In genomic region chr3:89305551-89306325, GRCm38 (mm10) we compare ENCODE assay signal across 14 mouse cellular contexts. TPM values are rescaled to one million over a fixed set of nuclear protein-coding genes. Genes with fewer than 3 reads are reported as not detected.
A peak's percentile ranks its signal among the peaks of the same experiment; 100 is the strongest.
DNase-seq lines count a peak whose midpoint lies in the region; ATAC-seq and TF ChIP-seq lines count a peak whose summit lies in the region.
"Had no signal": no experiment of that assay in that cellular context is flagged by ENCODE, and none has a peak within 500 bp of the region (broad histone marks: within the 10 kb centered on the region; RNA-seq: fewer than 3 reads in every experiment).

No protein-coding gene starts in this region.

- no peaks in the 10 kb centered on the region for H3K36me3 ChIP-seq in neural tube, embryonic 11.5 days (ENCODE audit: control insufficient read depth, insufficient read depth, low read length)
- H3K36me3 ChIP-seq in neural tube, embryonic 15.5 days = no peaks in the 10 kb centered on the region
- no peaks in the 10 kb centered on the region for H3K36me3 ChIP-seq in kidney, postnatal 0 days (ENCODE audit: insufficient read depth, low read length)
- no peaks in the 10 kb centered on the region for H3K36me3 ChIP-seq in small intestine, adult 2 months (ENCODE audit: control insufficient read depth, insufficient read depth, low read length)
- H3K36me3 ChIP-seq: heart, embryonic 10.5 days; midbrain, embryonic 15.5 days; stomach, embryonic 15.5 days had no signal

- no peaks in the 10 kb centered on the region for H3K27me3 ChIP-seq in neural tube, embryonic 11.5 days (ENCODE audit: control insufficient read depth, insufficient read depth, low read length)
- H3K27me3 ChIP-seq in neural tube, embryonic 15.5 days (replicated peaks) = no peaks in the 10 kb centered on the region
- H3K27me3 ChIP-seq in kidney, postnatal 0 days (ENCODE audit: insufficient read depth, low read length) = no peaks in the 10 kb centered on the region
- no peaks in the 10 kb centered on the region for H3K27me3 ChIP-seq in small intestine, adult 2 months (ENCODE audit: control insufficient read depth, insufficient read depth, low read length)
- H3K27me3 ChIP-seq: midbrain, embryonic 15.5 days; stomach, embryonic 15.5 days had no signal

- TF ChIP-seq CTCF in kidney, postnatal 0 days (IDR thresholded peaks at IDR 0.05; ENCODE audit: low read depth) = no peak
- TF ChIP-seq CTCF in small intestine, adult 2 months (IDR thresholded peaks at IDR 0.05; ENCODE audit: extremely low read depth, insufficient read length, insufficient replicate concordance, low read depth, low read length) = no peak

- H3K9ac ChIP-seq in neural tube, embryonic 11.5 days (ENCODE audit: low read length) = no peak overlapping the region
- no peak overlapping the region for H3K9ac ChIP-seq in neural tube, embryonic 15.5 days (replicated peaks)
- no peak overlapping the region for H3K9ac ChIP-seq in kidney, postnatal 0 days (ENCODE audit: low read depth, low read length)
- H3K9ac ChIP-seq: midbrain, embryonic 15.5 days; stomach, embryonic 15.5 days had no signal

- 46% methylated on average over 8 of the region's 8 CpGs for WGBS in neural tube, embryonic 11.5 days
- WGBS in neural tube, embryonic 15.5 days = 66% methylated on average over 8 of the region's 8 CpGs
- 48% methylated on average over 8 of the region's 8 CpGs for WGBS in kidney, postnatal 0 days
- WGBS in small intestine, adult 2 months = 42% methylated on average over 8 of the region's 8 CpGs

- no peak for ATAC-seq in neural tube, embryonic 11.5 days (ENCODE audit: insufficient read depth, low FRiP score, low TSS enrichment)
- ATAC-seq in neural tube, embryonic 15.5 days (ENCODE audit: low FRiP score) = no peak
- ATAC-seq in kidney, postnatal 0 days (replicated peaks; ENCODE audit: low FRiP score, low read depth) = no peak
- ATAC-seq: midbrain, embryonic 15.5 days had no signal

- H3K4me2 ChIP-seq in neural tube, embryonic 11.5 days (ENCODE audit: low read depth) = no peak overlapping the region
- H3K4me2 ChIP-seq in neural tube, embryonic 15.5 days = no peak overlapping the region
- no peak overlapping the region for H3K4me2 ChIP-seq in kidney, postnatal 0 days (ENCODE audit: low read length)
- H3K4me2 ChIP-seq: midbrain, embryonic 15.5 days; stomach, embryonic 15.5 days had no signal

- H3K4me3 ChIP-seq in neural tube, embryonic 11.5 days (ENCODE audit: low read depth, low read length) = 0 out of 2 replicates have a peak overlapping the region, but pooled peaks have one; percentile 9
- H3K4me3 ChIP-seq in neural tube, embryonic 15.5 days (replicated peaks) = no peak overlapping the region
- no peak overlapping the region for H3K4me3 ChIP-seq in kidney, postnatal 0 days (replicated peaks; ENCODE audit: low read depth, low read length)
- H3K4me3 ChIP-seq in small intestine, adult 2 months (ENCODE audit: low read depth, low read length) = no peak overlapping the region
- H3K4me3 ChIP-seq: gastrocnemius, adult 2 months; heart, embryonic 10.5 days; layer of hippocampus, adult 2 months; midbrain, embryonic 15.5 days; stomach, embryonic 15.5 days had no signal

- H3K9me3 ChIP-seq in neural tube, embryonic 11.5 days (ENCODE audit: control insufficient read depth, low read length) = no peaks in the 10 kb centered on the region
- no peaks in the 10 kb centered on the region for H3K9me3 ChIP-seq in neural tube, embryonic 15.5 days (replicated peaks)
- H3K9me3 ChIP-seq in kidney, postnatal 0 days (replicated peaks; ENCODE audit: low read length) = no peaks in the 10 kb centered on the region
- H3K9me3 ChIP-seq: heart, embryonic 10.5 days; midbrain, embryonic 15.5 days; stomach, embryonic 15.5 days had no signal

- DNase-seq in kidney, adult 11 months = peak; percentile 67
- DNase-seq in kidney, postnatal 10 days = no peak
- no peak for DNase-seq in neural tube, embryonic 11.5 days (ENCODE audit: low spot score)
- DNase-seq in kidney, postnatal 0 days (ENCODE audit: low spot score) = no peak
- DNase-seq in frontal cortex, postnatal 36 days (ENCODE audit: low spot score in 2 of 2) = no peak
- no peak for DNase-seq in right cerebral cortex, adult 2 months (ENCODE audit: low spot score in 2 of 2)
- DNase-seq: gastrocnemius, adult 2 months; right cerebral cortex, postnatal 25 days had no signal

- no peak for TF ChIP-seq POLR2A in small intestine, adult 2 months (IDR thresholded peaks at IDR 0.05; ENCODE audit: low read depth, low read length)

- H3K27ac ChIP-seq in neural tube, embryonic 11.5 days (ENCODE audit: low read depth, low read length) = no peak overlapping the region
- no peak overlapping the region for H3K27ac ChIP-seq in neural tube, embryonic 15.5 days (replicated peaks)
- peak overlapping the region; percentile 55 for H3K27ac ChIP-seq in kidney, postnatal 0 days
- peak overlapping the region; percentile 72 for H3K27ac ChIP-seq in small intestine, adult 2 months (ENCODE audit: insufficient read depth, low read depth, low read length)
- H3K27ac ChIP-seq: gastrocnemius, adult 2 months; heart, embryonic 10.5 days; layer of hippocampus, adult 2 months; midbrain, embryonic 15.5 days; stomach, embryonic 15.5 days had no signal

- no peaks in the 10 kb centered on the region for H3K4me1 ChIP-seq in neural tube, embryonic 11.5 days (ENCODE audit: control insufficient read depth, insufficient read depth, low read length)
- H3K4me1 ChIP-seq in neural tube, embryonic 15.5 days = peaks cover 3% of the 10 kb centered on the region; the same call in 1 of the 2 replicates
- peaks cover 3% of the 10 kb centered on the region; the same call in 1 of the 2 replicates for H3K4me1 ChIP-seq in kidney, postnatal 0 days (replicated peaks; ENCODE audit: insufficient read depth, low read length)
- peaks cover 29% of the 10 kb centered on the region for H3K4me1 ChIP-seq in small intestine, adult 2 months (ENCODE audit: control insufficient read depth, insufficient read depth, insufficient read length, low read length)

RNA-seq across cellular contexts. Expression of gene Efna3, which starts 17.0 kb away (rescaled TPM):
- 32.7 and 36.5 TPM in 2 replicates for polyA plus RNA-seq in neural tube, embryonic 11.5 days (2014; fragmentation: Nextera tagmentation; extraction: Ambion mirVana)
- 95.8 and 107 TPM in 2 replicates for polyA plus RNA-seq in neural tube, embryonic 15.5 days (2015; fragmentation: Nextera tagmentation; extraction: Ambion mirVana)
- 4.2 and 6.1 TPM in 2 replicates for polyA plus RNA-seq in kidney, postnatal 0 days (2015; fragmentation: Nextera tagmentation; extraction: Ambion mirVana)
- 3.9 and 7.0 TPM in 2 replicates for polyA plus RNA-seq in small intestine, adult 2 months (2012; rRNA removed)

RNA-seq across cellular contexts. Expression of gene Efna1, which starts 24.8 kb away (rescaled TPM):
- polyA plus RNA-seq in neural tube, embryonic 11.5 days (2014; fragmentation: Nextera tagmentation; extraction: Ambion mirVana) = 13.7 and 15.9 TPM in 2 replicates
- polyA plus RNA-seq in neural tube, embryonic 15.5 days (2015; fragmentation: Nextera tagmentation; extraction: Ambion mirVana) = 9.7 and 16.5 TPM in 2 replicates
- 79.5 and 83.5 TPM in 2 replicates for polyA plus RNA-seq in kidney, postnatal 0 days (2015; fragmentation: Nextera tagmentation; extraction: Ambion mirVana)
- polyA plus RNA-seq in small intestine, adult 2 months (2012; rRNA removed) = 46.1 and 122 TPM in 2 replicates

RNA-seq across cellular contexts. Expression of gene Efna4, which starts 32.1 kb away (rescaled TPM):
- polyA plus RNA-seq in neural tube, embryonic 11.5 days (2014; fragmentation: Nextera tagmentation; extraction: Ambion mirVana) = 20.5 and 21.6 TPM in 2 replicates
- polyA plus RNA-seq in neural tube, embryonic 15.5 days (2015; fragmentation: Nextera tagmentation; extraction: Ambion mirVana) = 3.0 and 5.9 TPM in 2 replicates
- 24.4 and 25.4 TPM in 2 replicates for polyA plus RNA-seq in kidney, postnatal 0 days (2015; fragmentation: Nextera tagmentation; extraction: Ambion mirVana)
- 11.6 and 20.0 TPM in 2 replicates for polyA plus RNA-seq in small intestine, adult 2 months (2012; rRNA removed)

RNA-seq across cellular contexts. Expression of gene Slc50a1, which starts 35.4 kb away (rescaled TPM):
- polyA plus RNA-seq in neural tube, embryonic 11.5 days (2014; fragmentation: Nextera tagmentation; extraction: Ambion mirVana) = 33.8 and 37.6 TPM in 2 replicates
- polyA plus RNA-seq in neural tube, embryonic 15.5 days (2015; fragmentation: Nextera tagmentation; extraction: Ambion mirVana) = 40.9 and 49.3 TPM in 2 replicates
- polyA plus RNA-seq in kidney, postnatal 0 days (2015; fragmentation: Nextera tagmentation; extraction: Ambion mirVana) = 75.8 and 82.2 TPM in 2 replicates
- 81.6 and 97.3 TPM in 2 replicates for polyA plus RNA-seq in small intestine, adult 2 months (2012; rRNA removed)

RNA-seq across cellular contexts. Expression of gene Adam15, which starts 44.1 kb away (rescaled TPM):
- 16.3 and 18.3 TPM in 2 replicates for polyA plus RNA-seq in neural tube, embryonic 11.5 days (2014; fragmentation: Nextera tagmentation; extraction: Ambion mirVana)
- 69.9 and 71.9 TPM in 2 replicates for polyA plus RNA-seq in neural tube, embryonic 15.5 days (2015; fragmentation: Nextera tagmentation; extraction: Ambion mirVana)
- polyA plus RNA-seq in kidney, postnatal 0 days (2015; fragmentation: Nextera tagmentation; extraction: Ambion mirVana) = 85.4 and 90.7 TPM in 2 replicates
- 48.9 and 70.7 TPM in 2 replicates for polyA plus RNA-seq in small intestine, adult 2 months (2012; rRNA removed)

Comparison
In these comparisons a context has a peak if more than half of its experiments do, and no peak if none do; other contexts are left out.
1. H3K27ac ChIP-seq: peak in kidney, postnatal 0 days (single experiment) and small intestine, adult 2 months (single experiment); none in neural tube, embryonic 11.5 days (single experiment) and neural tube, embryonic 15.5 days (single experiment).